Mouse (Mus musculus): ENCODE data around the gene Olfr1380. TPM values are rescaled to one million over a fixed set of nuclear protein-coding genes. Genes with fewer than 3 reads are reported as not detected.
"Not testable (repeated sequence)": the region's sequence is repeated elsewhere in the genome, so short reads cannot be mapped to it uniquely, and the experiment has no call there.

Olfr1380 gene
- polyA plus RNA-seq, 1 experiment from 2014 or later, result not detected

- H3K9me3 ChIP-seq; H3K36me3 ChIP-seq (replicated peaks); DNase-seq (ENCODE audit: extremely low spot score, low spot score): not testable (repeated sequence)
- Histone ChIP-seq H3K27me3 (ENCODE audit: poor library complexity, severe bottlenecking) (peaks cover 76% of the 10 kb centered on the region), H3K27ac (0 out of 2 replicates have a peak within 1 kb of the TSS, but pooled peaks have one; percentile 51), H3K4me3 (peak within 1 kb of the TSS; percentile 53), H3K4me1 (peaks cover 13% of the 10 kb centered on the region)
- WGBS, result 7% methylated on average over 40 of the region's 61 CpGs
Measured at GRCm38 (mm10) chr11:49608938-49609867, 52.5 kb downstream of the Olfr1380 start, which contains the start of gene Flt4. Gene Flt4, plus strand, starts transcription at chr11:49609263.

GRCm38 (mm10) chr11:49609868-49610824 lies 53.5 kb downstream of the Olfr1380 start:
- WGBS, result 1% methylated on average over 50 of the region's 52 CpGs
- Histone ChIP-seq H3K27ac (0 out of 2 replicates have a peak overlapping the region, but pooled peaks have one; percentile 51), H3K4me3 (peak overlapping the region; percentile 53), H3K27me3 (ENCODE audit: poor library complexity, severe bottlenecking) (peaks cover 81% of the 10 kb centered on the region), H3K4me1 (peaks cover 13% of the 10 kb centered on the region)
- H3K9me3 ChIP-seq; H3K36me3 ChIP-seq (replicated peaks); DNase-seq (ENCODE audit: extremely low spot score, low spot score): not testable (repeated sequence)

GRCm38 (mm10) chr11:49611349-49611748 lies 54.7 kb downstream of the Olfr1380 start:
- H3K27ac ChIP-seq; H3K36me3 ChIP-seq (replicated peaks); H3K4me3 ChIP-seq; H3K9me3 ChIP-seq; DNase-seq (ENCODE audit: extremely low spot score, low spot score): not testable (repeated sequence)
- Histone ChIP-seq H3K4me1 (peaks cover 13% of the 10 kb centered on the region), H3K27me3 (ENCODE audit: poor library complexity, severe bottlenecking) (peaks cover 79% of the 10 kb centered on the region)
- 25% methylated on average over 3 of the region's 3 CpGs for WGBS

- Histone ChIP-seq H3K27ac (no peak overlapping the region), H3K4me1 (peaks cover 13% of the 10 kb centered on the region), H3K36me3 (replicated peaks) (no peaks in the 10 kb centered on the region), H3K27me3 (ENCODE audit: poor library complexity, severe bottlenecking) (peaks cover 71% of the 10 kb centered on the region), H3K4me3 (no peak overlapping the region), H3K9me3 (no peaks in the 10 kb centered on the region)
- no peak for DNase-seq (ENCODE audit: extremely low spot score, low spot score)
- 69% methylated on average over 3 of the region's 3 CpGs for WGBS
Measured at GRCm38 (mm10) chr11:49612154-49612553, 55.5 kb downstream of the Olfr1380 start.

- H3K27ac ChIP-seq, result no peak overlapping the region
- no peaks in the 10 kb centered on the region for H3K9me3 ChIP-seq
- no peak overlapping the region; the same call in 1 of the 2 replicates for H3K4me3 ChIP-seq
- H3K36me3 ChIP-seq (replicated peaks), result no peaks in the 10 kb centered on the region
- 17% methylated on average over 10 of the region's 10 CpGs for WGBS
- no peak for DNase-seq (ENCODE audit: extremely low spot score, low spot score)
- peaks cover 13% of the 10 kb centered on the region for H3K4me1 ChIP-seq
- H3K27me3 ChIP-seq (ENCODE audit: poor library complexity, severe bottlenecking), result peaks cover 59% of the 10 kb centered on the region
Measured at GRCm38 (mm10) chr11:49613349-49613748, 56.7 kb downstream of the Olfr1380 start.

Other genes with a start within 250 kb of the Olfr1380 start
- not detected in 2 replicates for gene Olfr1391, start 234.1 kb upstream of the Olfr1380 start, polyA plus RNA-seq (2016; fragmentation: Nextera tagmentation; extraction: Ambion mirVana)
- gene Olfr1390, start 221.7 kb upstream of the Olfr1380 start, polyA plus RNA-seq (2016; fragmentation: Nextera tagmentation; extraction: Ambion mirVana), result not detected in 2 replicates
- not detected in 2 replicates for gene Olfr1389, start 133.8 kb upstream of the Olfr1380 start, polyA plus RNA-seq (2016; fragmentation: Nextera tagmentation; extraction: Ambion mirVana)
- 0.25 and 0.33 TPM in 2 replicates for gene Olfr1388, start 120.3 kb upstream of the Olfr1380 start, polyA plus RNA-seq (2016; fragmentation: Nextera tagmentation; extraction: Ambion mirVana)
- not detected in 2 replicates for gene Olfr1387, start 101.5 kb upstream of the Olfr1380 start, polyA plus RNA-seq (2016; fragmentation: Nextera tagmentation; extraction: Ambion mirVana)
- gene Olfr1386, start 91.8 kb upstream of the Olfr1380 start, polyA plus RNA-seq (2016; fragmentation: Nextera tagmentation; extraction: Ambion mirVana), result not detected in 2 replicates
- gene Olfr1385, start 67.8 kb upstream of the Olfr1380 start, polyA plus RNA-seq (2016; fragmentation: Nextera tagmentation; extraction: Ambion mirVana), result not detected in 2 replicates
- gene Olfr1384, start 50.2 kb upstream of the Olfr1380 start, polyA plus RNA-seq (2016; fragmentation: Nextera tagmentation; extraction: Ambion mirVana), result not detected in 2 replicates
- gene Olfr1383, start 37.2 kb upstream of the Olfr1380 start, polyA plus RNA-seq (2016; fragmentation: Nextera tagmentation; extraction: Ambion mirVana), result not detected in 2 replicates
- gene Olfr1382, start 28.6 kb upstream of the Olfr1380 start, polyA plus RNA-seq (2016; fragmentation: Nextera tagmentation; extraction: Ambion mirVana), result not detected in 2 replicates
- gene Olfr1381, start 13.4 kb upstream of the Olfr1380 start, polyA plus RNA-seq (2016; fragmentation: Nextera tagmentation; extraction: Ambion mirVana), result not detected in 2 replicates
- 4.8 and 5.0 TPM in 2 replicates for gene Flt4, start 52.4 kb downstream of the Olfr1380 start, polyA plus RNA-seq (2016; fragmentation: Nextera tagmentation; extraction: Ambion mirVana)
- not detected in 2 replicates for gene Scgb3a1, start 106.7 kb downstream of the Olfr1380 start, polyA plus RNA-seq (2016; fragmentation: Nextera tagmentation; extraction: Ambion mirVana)
- gene Cnot6, start 155.8 kb downstream of the Olfr1380 start, polyA plus RNA-seq (2016; fragmentation: Nextera tagmentation; extraction: Ambion mirVana), result 60.1 and 63.1 TPM in 2 replicates
- gene Gfpt2, start 237.3 kb downstream of the Olfr1380 start, polyA plus RNA-seq (2016; fragmentation: Nextera tagmentation; extraction: Ambion mirVana), result 25.8 TPM in 2 replicates

Data from forebrain, embryonic 10.5 days (tissue).